Mouse (Mus musculus) E14TG2a.4 (cell line): Measurements from ENCODE around the gene Med27.

ENCODE experiments used
- CTCF ChIP-seq: conservative IDR thresholded peaks from 2 replicates; pipeline ENCODE4 v1.5.1; 2014; ENCODE audit warnings: low read length
- NANOG ChIP-seq: IDR thresholded peaks from 2 replicates; pipeline ENCODE4 v1.6.1; 2014; ENCODE audit warnings: borderline replicate concordance, low read length, mixed read lengths

GRCm38 (mm10) chr2:29437861-29438529 lies 91.4 kb downstream of the Med27 start:
- TF ChIP-seq CTCF: no peak
- no peak for TF ChIP-seq NANOG
